Mouse (Mus musculus) left cerebral cortex, adult 18-20 months (tissue): ENCODE measurements around the gene Cacna1a. TPM values are rescaled to one million over a fixed set of nuclear protein-coding genes. Genes with fewer than 3 reads are reported as not detected.

ENCODE experiments used
- DNase-seq, 2 experiments: peaks; one replicate each; pipeline ENCODE4 v3.0.0; 2021 to 2022; ENCODE audit warnings: low spot score in 2 of 2, mixed read lengths in 1 of 2
- total RNA-seq, 2 experiments: library from RNA; stranded (reverse); gene quantifications; 2 replicates each; pipeline ENCODE4 v1.2.3; 2021

Gene Cacna1a
- total RNA-seq, 2 experiments from 2014 or later: 188 to 195 TPM

GRCm38 (mm10) chr8:84686191-84687002 is 298.2 kb downstream of the Cacna1a start, which contains the start of gene Trmt1:
Gene Trmt1, plus strand, starts transcription at chr8:84686307.
- DNase-seq: peak in 1 of 2 experiments; percentile 42

- DNase-seq: no peak
Observed at GRCm38 (mm10) chr8:84687003-84687704, 298.9 kb downstream of the Cacna1a start.

GRCm38 (mm10) chr8:84687705-84688100 is 299.5 kb downstream of the Cacna1a start, which contains the start of gene Nacc1:
Gene Nacc1, minus strand, starts transcription at chr8:84687862.
- peak; percentile 82 to 90 for DNase-seq

DNA sequence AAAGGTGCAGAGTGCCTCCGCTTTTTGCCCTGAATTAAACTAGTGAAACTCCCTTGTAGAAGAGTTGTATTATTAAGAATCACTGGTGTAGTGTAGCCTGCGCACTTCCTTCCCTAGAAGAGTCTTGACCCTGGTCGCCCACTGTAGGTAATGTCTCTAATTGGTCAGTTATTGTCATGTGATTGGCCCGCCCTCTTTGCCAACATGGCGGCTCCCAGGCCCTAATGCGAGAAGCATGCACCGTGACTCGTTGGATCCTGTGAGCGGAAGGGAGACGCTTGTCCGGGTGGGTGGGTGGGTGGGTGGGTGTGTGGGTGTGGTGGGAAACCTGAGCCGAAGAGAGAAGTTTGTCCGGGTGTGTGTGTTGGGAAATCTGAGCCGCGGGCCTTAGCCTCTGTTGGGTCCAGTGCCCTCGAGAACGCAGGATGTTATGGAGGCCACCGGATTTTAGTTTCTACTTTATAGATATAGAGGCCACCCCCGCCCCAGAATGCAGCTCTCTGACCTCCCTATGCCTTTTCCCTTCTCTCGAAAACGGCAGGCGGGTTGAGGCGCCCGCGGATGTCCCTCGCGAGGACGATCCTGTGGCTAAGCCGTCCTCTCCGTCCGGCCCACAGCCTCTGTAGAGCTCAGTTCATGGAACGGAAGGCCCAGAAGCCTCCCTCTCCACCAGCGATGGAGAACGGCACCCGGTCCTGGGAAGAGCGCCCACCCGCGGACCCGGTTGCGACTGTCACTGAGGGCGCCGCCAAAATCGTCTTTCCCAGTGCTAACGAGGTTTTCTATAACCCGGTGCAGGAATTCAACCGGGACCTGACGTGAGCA is 301.1 kb downstream of the Cacna1a start:
- peak; percentile 93 for DNase-seq

Other genes with a start within 250 kb of the Cacna1a start
- gene Cc2d1a, start 240.5 kb upstream of the Cacna1a start, total RNA-seq: 10 to 100 TPM; 47.1 to 55.6 TPM
- 1 to 10 TPM; 2.0 to 3.1 TPM for gene 4930432K21Rik, start 240.4 kb upstream of the Cacna1a start, total RNA-seq
- gene Nanos3, start 203.2 kb upstream of the Cacna1a start, total RNA-seq: 1 to 10 TPM in 1 of 2 experiments, under 1 TPM in 1; 0.70 to 2.0 TPM
- 10 to 100 TPM; 16.8 to 19.1 TPM for gene Zswim4, start 151.4 kb upstream of the Cacna1a start, total RNA-seq
- gene D8Ertd738e, start 138.7 kb upstream of the Cacna1a start, total RNA-seq: 100 to 1,000 TPM; 136 to 146 TPM
- 10 to 100 TPM; 13.2 to 15.6 TPM for gene Mri1, start 131.1 kb upstream of the Cacna1a start, total RNA-seq
- 10 to 100 TPM; 21.0 to 23.5 TPM for gene Ccdc130, start 118.1 kb upstream of the Cacna1a start, total RNA-seq